Mouse (Mus musculus): Measurements from ENCODE around the gene Trpm8. TPM values are rescaled to one million over a fixed set of nuclear protein-coding genes. Genes with fewer than 3 reads are reported as not detected.

Gene Trpm8
- polyA plus RNA-seq, 1 experiment from 2014 or later: not detected

- H3K4me3 ChIP-seq (ENCODE audit: low read depth, low read length): no peak overlapping the region
- H3K4me2 ChIP-seq (replicated peaks; ENCODE audit: low read depth, low read length): no peak overlapping the region
- no peaks in the 10 kb centered on the region for H3K27me3 ChIP-seq (ENCODE audit: control insufficient read depth, insufficient read depth, low read length)
- no peaks in the 10 kb centered on the region for H3K4me1 ChIP-seq (replicated peaks; ENCODE audit: control insufficient read depth, insufficient read depth, low read length)
- peaks cover 81% of the 10 kb centered on the region for H3K36me3 ChIP-seq (ENCODE audit: control insufficient read depth, insufficient read depth, low read length)
- no peak for DNase-seq (ENCODE audit: low spot score)
- peaks cover 12% of the 10 kb centered on the region for H3K9me3 ChIP-seq (ENCODE audit: control insufficient read depth, low read length)
- no peak overlapping the region for H3K27ac ChIP-seq (ENCODE audit: low read depth, low read length)
- no peak overlapping the region for H3K9ac ChIP-seq (ENCODE audit: low read depth, low read length)
- 88% methylated on average over 13 of the region's 13 CpGs for WGBS
- no peak for ATAC-seq (ENCODE audit: low FRiP score)
Measured at GRCm38 (mm10) chr1:88266123-88266522, 11.3 kb upstream of the Trpm8 start.

- Histone ChIP-seq H3K4me3 (ENCODE audit: low read depth, low read length) (no peak overlapping the region), H3K4me2 (replicated peaks; ENCODE audit: low read depth, low read length) (no peak overlapping the region), H3K27me3 (ENCODE audit: control insufficient read depth, insufficient read depth, low read length) (no peaks in the 10 kb centered on the region), H3K27ac (ENCODE audit: low read depth, low read length) (no peak overlapping the region), H3K4me1 (replicated peaks; ENCODE audit: control insufficient read depth, insufficient read depth, low read length) (no peaks in the 10 kb centered on the region), H3K9ac (ENCODE audit: low read depth, low read length) (no peak overlapping the region), H3K9me3 (ENCODE audit: control insufficient read depth, low read length) (peaks cover 10% of the 10 kb centered on the region; the same call in 1 of the 2 replicates), H3K36me3 (ENCODE audit: control insufficient read depth, insufficient read depth, low read length) (peaks cover 84% of the 10 kb centered on the region)
- no peak for DNase-seq (ENCODE audit: low spot score)
- peak; percentile 20; the same call in 1 of the 2 replicates for ATAC-seq (ENCODE audit: low FRiP score)
- WGBS: 94% methylated on average over 6 of the region's 6 CpGs
Measured at GRCm38 (mm10) chr1:88267489-88267888, 10.0 kb upstream of the Trpm8 start.

GRCm38 (mm10) chr1:88268070-88268469 is 9.4 kb upstream of the Trpm8 start:
- DNase-seq (ENCODE audit: low spot score) (no peak), ATAC-seq (ENCODE audit: low FRiP score) (no peak)
- no peak overlapping the region for H3K9ac ChIP-seq (ENCODE audit: low read depth, low read length)
- no peaks in the 10 kb centered on the region for H3K27me3 ChIP-seq (ENCODE audit: control insufficient read depth, insufficient read depth, low read length)
- 89% methylated on average over 6 of the region's 6 CpGs for WGBS
- peaks cover 82% of the 10 kb centered on the region for H3K36me3 ChIP-seq (ENCODE audit: control insufficient read depth, insufficient read depth, low read length)
- H3K4me1 ChIP-seq (replicated peaks; ENCODE audit: control insufficient read depth, insufficient read depth, low read length): no peaks in the 10 kb centered on the region
- no peak overlapping the region for H3K4me3 ChIP-seq (ENCODE audit: low read depth, low read length)
- H3K9me3 ChIP-seq (ENCODE audit: control insufficient read depth, low read length): peaks cover 10% of the 10 kb centered on the region; the same call in 1 of the 2 replicates
- no peak overlapping the region for H3K4me2 ChIP-seq (replicated peaks; ENCODE audit: low read depth, low read length)
- no peak overlapping the region for H3K27ac ChIP-seq (ENCODE audit: low read depth, low read length)

- ATAC-seq (ENCODE audit: low FRiP score): no peak
- Histone ChIP-seq H3K27ac (ENCODE audit: low read depth, low read length) (no peak overlapping the region), H3K4me1 (replicated peaks; ENCODE audit: control insufficient read depth, insufficient read depth, low read length) (no peaks in the 10 kb centered on the region), H3K9me3 (ENCODE audit: control insufficient read depth, low read length) (peaks cover 5% of the 10 kb centered on the region; the same call in 1 of the 2 replicates), H3K36me3 (ENCODE audit: control insufficient read depth, insufficient read depth, low read length) (peaks cover 79% of the 10 kb centered on the region), H3K4me2 (replicated peaks; ENCODE audit: low read depth, low read length) (no peak overlapping the region), H3K9ac (ENCODE audit: low read depth, low read length) (no peak overlapping the region), H3K4me3 (ENCODE audit: low read depth, low read length) (no peak overlapping the region), H3K27me3 (ENCODE audit: control insufficient read depth, insufficient read depth, low read length) (no peaks in the 10 kb centered on the region)
- no peak for DNase-seq (ENCODE audit: low spot score)
- 90% methylated on average over 12 of the region's 12 CpGs for WGBS
Measured at GRCm38 (mm10) chr1:88269539-88270309, 7.7 kb upstream of the Trpm8 start.

GRCm38 (mm10) chr1:88272851-88273250 is 4.6 kb upstream of the Trpm8 start:
- DNase-seq (ENCODE audit: low spot score): no peak
- H3K27me3 ChIP-seq (ENCODE audit: control insufficient read depth, insufficient read depth, low read length): no peaks in the 10 kb centered on the region
- H3K27ac ChIP-seq (ENCODE audit: low read depth, low read length): no peak overlapping the region
- no peak overlapping the region for H3K9ac ChIP-seq (ENCODE audit: low read depth, low read length)
- no peak for ATAC-seq (ENCODE audit: low FRiP score)
- no peak overlapping the region for H3K4me2 ChIP-seq (replicated peaks; ENCODE audit: low read depth, low read length)
- peaks cover 54% of the 10 kb centered on the region for H3K36me3 ChIP-seq (ENCODE audit: control insufficient read depth, insufficient read depth, low read length)
- peaks cover 3% of the 10 kb centered on the region; the same call in 1 of the 2 replicates for H3K9me3 ChIP-seq (ENCODE audit: control insufficient read depth, low read length)
- H3K4me1 ChIP-seq (replicated peaks; ENCODE audit: control insufficient read depth, insufficient read depth, low read length): peaks cover 17% of the 10 kb centered on the region
- WGBS: 65% methylated on average over 4 of the region's 4 CpGs
- H3K4me3 ChIP-seq (ENCODE audit: low read depth, low read length): no peak overlapping the region

- Histone ChIP-seq H3K36me3 (ENCODE audit: control insufficient read depth, insufficient read depth, low read length) (peaks cover 50% of the 10 kb centered on the region), H3K4me1 (replicated peaks; ENCODE audit: control insufficient read depth, insufficient read depth, low read length) (peaks cover 17% of the 10 kb centered on the region), H3K27ac (ENCODE audit: low read depth, low read length) (no peak overlapping the region), H3K4me2 (replicated peaks; ENCODE audit: low read depth, low read length) (no peak overlapping the region), H3K9me3 (ENCODE audit: control insufficient read depth, low read length) (peaks cover 3% of the 10 kb centered on the region; the same call in 1 of the 2 replicates), H3K9ac (ENCODE audit: low read depth, low read length) (no peak overlapping the region), H3K4me3 (ENCODE audit: low read depth, low read length) (no peak overlapping the region), H3K27me3 (ENCODE audit: control insufficient read depth, insufficient read depth, low read length) (no peaks in the 10 kb centered on the region)
- DNase-seq (ENCODE audit: low spot score): no peak
- WGBS: 95% methylated on average over 3 of the region's 3 CpGs
- ATAC-seq (ENCODE audit: low FRiP score): no peak
Measured at GRCm38 (mm10) chr1:88273326-88273725, 4.1 kb upstream of the Trpm8 start.

- no peak for DNase-seq (ENCODE audit: low spot score)
- no peak for ATAC-seq (ENCODE audit: low FRiP score)
- Histone ChIP-seq H3K9me3 (ENCODE audit: control insufficient read depth, low read length) (peaks cover 3% of the 10 kb centered on the region; the same call in 1 of the 2 replicates), H3K36me3 (ENCODE audit: control insufficient read depth, insufficient read depth, low read length) (peaks cover 44% of the 10 kb centered on the region), H3K4me2 (replicated peaks; ENCODE audit: low read depth, low read length) (no peak overlapping the region), H3K27me3 (ENCODE audit: control insufficient read depth, insufficient read depth, low read length) (no peaks in the 10 kb centered on the region), H3K4me3 (ENCODE audit: low read depth, low read length) (no peak overlapping the region), H3K9ac (ENCODE audit: low read depth, low read length) (no peak overlapping the region), H3K4me1 (replicated peaks; ENCODE audit: control insufficient read depth, insufficient read depth, low read length) (peaks cover 17% of the 10 kb centered on the region), H3K27ac (ENCODE audit: low read depth, low read length) (no peak overlapping the region)
- WGBS: 83% methylated on average over 4 of the region's 4 CpGs
Measured at GRCm38 (mm10) chr1:88273832-88274231, 3.6 kb upstream of the Trpm8 start.

GRCm38 (mm10) chr1:88274371-88275077 is 2.9 kb upstream of the Trpm8 start:
- Histone ChIP-seq H3K9ac (ENCODE audit: low read depth, low read length) (peak overlapping the region; percentile 0; the same call in 1 of the 2 replicates), H3K9me3 (ENCODE audit: control insufficient read depth, low read length) (peaks cover 3% of the 10 kb centered on the region; the same call in 1 of the 2 replicates), H3K27me3 (ENCODE audit: control insufficient read depth, insufficient read depth, low read length) (no peaks in the 10 kb centered on the region), H3K27ac (ENCODE audit: low read depth, low read length) (no peak overlapping the region), H3K36me3 (ENCODE audit: control insufficient read depth, insufficient read depth, low read length) (peaks cover 38% of the 10 kb centered on the region), H3K4me3 (ENCODE audit: low read depth, low read length) (no peak overlapping the region), H3K4me1 (replicated peaks; ENCODE audit: control insufficient read depth, insufficient read depth, low read length) (peaks cover 17% of the 10 kb centered on the region), H3K4me2 (replicated peaks; ENCODE audit: low read depth, low read length) (no peak overlapping the region)
- 77% methylated on average over 11 of the region's 11 CpGs for WGBS
- ATAC-seq (ENCODE audit: low FRiP score): no peak
- no peak for DNase-seq (ENCODE audit: low spot score)
